16 mouse cellular contexts compared by ENCODE assay signal in the genomic region with DNA sequence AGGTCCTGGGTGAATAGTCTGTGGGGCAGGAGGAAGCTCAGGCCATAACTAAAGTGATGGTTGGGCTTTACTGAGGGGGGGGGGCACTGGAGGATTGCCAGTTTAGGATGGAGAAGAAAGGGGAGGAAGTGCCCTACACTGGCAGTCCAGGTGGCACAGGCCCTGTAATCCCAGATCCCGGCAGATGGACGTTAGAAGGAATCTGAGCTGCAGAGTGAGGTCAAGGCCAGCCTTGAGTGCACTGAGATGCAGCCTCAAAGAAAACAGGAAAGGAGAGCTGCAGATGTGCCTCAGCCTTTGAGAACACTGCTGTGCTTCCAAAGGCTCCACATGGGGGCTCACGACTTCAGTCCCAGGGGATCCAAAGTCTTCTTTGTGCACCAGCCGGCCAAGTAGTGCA. TPM values are rescaled to one million over a fixed set of nuclear protein-coding genes. Genes with fewer than 3 reads are reported as not detected.
DNase-seq lines count a peak whose midpoint lies in the region; ATAC-seq and TF ChIP-seq lines count a peak whose summit lies in the region.
"Had no signal": no experiment of that assay in that cellular context is flagged by ENCODE, and none has a peak within 500 bp of the region (broad histone marks: within the 10 kb centered on the region; RNA-seq: fewer than 3 reads in every experiment).

No protein-coding gene starts in this region.

- intact Hi-C loops in left cerebral cortex, postnatal 4 days (cut with DNase I), result no loop called here
- intact Hi-C loops in left cerebral cortex, postnatal 25 days (cut with DNase I), result no loop called here
- intact Hi-C loops in gastrocnemius, postnatal 14 days (cut with DNase I; ENCODE audit: low total_unique reads), result no loop called here

- no peak overlapping the region for H3K4me2 ChIP-seq in liver, embryonic 14.5 days (ENCODE audit: low read depth)
- H3K4me2 ChIP-seq: heart, embryonic 12.5 days; limb, embryonic 15.5 days had no signal

- no peak overlapping the region for H3K9ac ChIP-seq in liver, embryonic 14.5 days (replicated peaks)
- H3K9ac ChIP-seq: heart, embryonic 12.5 days; limb, embryonic 15.5 days had no signal

- no peak for ATAC-seq in liver, embryonic 14.5 days (ENCODE audit: insufficient read depth)
- ATAC-seq: forebrain, embryonic 16.5 days; Patski had no signal

- no peak for TF ChIP-seq EP300 in liver, embryonic 14.5 days (IDR thresholded peaks at IDR 0.05; ENCODE audit: low read depth)

- peaks cover 6 to 7% of the 10 kb centered on the region in 2 experiments; a peak in 3 of 4 replicates for H3K4me1 ChIP-seq in liver, embryonic 14.5 days (replicated peaks; ENCODE audit: control insufficient read depth in 2 of 2, insufficient read depth in 2 of 2, low read length in 1 of 2)

- H3K27ac ChIP-seq in liver, embryonic 14.5 days, result no peak overlapping the region
- H3K27ac ChIP-seq: limb, embryonic 15.5 days; macrophage had no signal

- peak; percentile 14 for DNase-seq in embryo, embryonic 10.5 days (ENCODE audit: low spot score)
- no peak for DNase-seq in embryo, embryonic 10 days (ENCODE audit: low spot score)
- DNase-seq in left cerebral cortex, postnatal 4 days, result peak; percentile 43
- no peak for DNase-seq in left cerebral cortex, postnatal 25 days (ENCODE audit: low spot score in 2 of 2)
- peak; percentile 29 for DNase-seq in brain, adult 2 months (ENCODE audit: low read depth, low spot score)
- DNase-seq in liver, embryonic 14.5 days (ENCODE audit: low read depth in 3 of 3, low spot score in 3 of 3), result no peak
- no peak for DNase-seq in gastrocnemius, postnatal 14 days
- DNase-seq: gastrocnemius, postnatal 10 days; kidney, postnatal 36 days; thymus, postnatal 36 days had no signal

- no peaks in the 10 kb centered on the region for H3K9me3 ChIP-seq in liver, embryonic 14.5 days (ENCODE audit: control insufficient read depth, low read length)
- H3K9me3 ChIP-seq: heart, embryonic 12.5 days; limb, embryonic 15.5 days had no signal

- H3K4me3 ChIP-seq in liver, embryonic 14.5 days (ENCODE audit: insufficient read depth in 1 of 2, low read depth in 2 of 2, low read length in 2 of 2), result no peak overlapping the region
- H3K4me3 ChIP-seq: heart, embryonic 12.5 days; limb, embryonic 15.5 days had no signal

- WGBS in liver, embryonic 14.5 days (ENCODE audit: insufficient replicate concordance), result 70% methylated on average over 4 of the region's 4 CpGs

- TF ChIP-seq CTCF in liver, embryonic 14.5 days (IDR thresholded peaks at IDR 0.05; ENCODE audit: low read depth), result 0 out of 2 replicates have a peak, but pooled peaks have one; percentile 15

- H3K36me3 ChIP-seq in liver, embryonic 14.5 days (replicated peaks; ENCODE audit: control insufficient read depth, insufficient read depth, low read depth), result peaks cover 47% of the 10 kb centered on the region
- H3K36me3 ChIP-seq: limb, embryonic 15.5 days had no signal

- no peaks in the 10 kb centered on the region for H3K27me3 ChIP-seq in liver, embryonic 14.5 days (ENCODE audit: control insufficient read depth, insufficient read depth, low read length)
- H3K27me3 ChIP-seq: heart, embryonic 12.5 days; limb, embryonic 15.5 days; Patski had no signal

RNA-seq across cellular contexts. Expression of a gene that starts 5.9 kb away (rescaled TPM):
- 1 to 10 TPM; 3.1 to 3.2 TPM for total RNA-seq in left cerebral cortex, postnatal 4 days (2021)
- 1 to 10 TPM; 2.8 to 4.6 TPM for total RNA-seq in left cerebral cortex, postnatal 25 days (2021)
- 22.6 and 24.0 TPM in 2 replicates for polyA plus RNA-seq in liver, embryonic 14.5 days (2012; rRNA removed)
- 22.5 and 25.3 TPM in 2 replicates for polyA plus RNA-seq in liver, embryonic 14.5 days (2014; fragmentation: Nextera tagmentation; extraction: Ambion mirVana)
- total RNA-seq in gastrocnemius, postnatal 14 days (2021), result 10 to 100 TPM in 1 of 2 experiments, 1 to 10 TPM in 1; 9.0 to 10.0 TPM

RNA-seq across cellular contexts. Expression of a gene that starts 19.1 kb away (rescaled TPM):
- total RNA-seq in left cerebral cortex, postnatal 4 days (2021), result 1 to 10 TPM; 3.3 to 3.5 TPM
- 10 to 100 TPM; 16.1 to 16.8 TPM for total RNA-seq in left cerebral cortex, postnatal 25 days (2021)
- 9.9 and 13.5 TPM in 2 replicates for polyA plus RNA-seq in liver, embryonic 14.5 days (2012; rRNA removed)
- 19.7 and 20.3 TPM in 2 replicates for polyA plus RNA-seq in liver, embryonic 14.5 days (2014; fragmentation: Nextera tagmentation; extraction: Ambion mirVana)
- total RNA-seq in gastrocnemius, postnatal 14 days (2021), result 10 to 100 TPM in 1 of 2 experiments, 1 to 10 TPM in 1; 8.7 to 10.1 TPM

RNA-seq across cellular contexts. Expression of a gene that starts 19.9 kb away (rescaled TPM):
- 10 to 100 TPM in 1 of 2 experiments, 1 to 10 TPM in 1; 9.7 to 12.2 TPM for total RNA-seq in left cerebral cortex, postnatal 4 days (2021)
- total RNA-seq in left cerebral cortex, postnatal 25 days (2021), result 10 to 100 TPM; 12.0 to 15.9 TPM
- polyA plus RNA-seq in liver, embryonic 14.5 days (2012; rRNA removed), result 673 and 878 TPM in 2 replicates
- 1,114 and 1,162 TPM in 2 replicates for polyA plus RNA-seq in liver, embryonic 14.5 days (2014; fragmentation: Nextera tagmentation; extraction: Ambion mirVana)
- 10 to 100 TPM; 11.8 to 15.9 TPM for total RNA-seq in gastrocnemius, postnatal 14 days (2021)

RNA-seq across cellular contexts. Expression of a gene that starts 20.2 kb away (rescaled TPM):
- 10 to 100 TPM; 75.3 to 82.5 TPM for total RNA-seq in left cerebral cortex, postnatal 4 days (2021)
- 100 to 1,000 TPM; 132 to 139 TPM for total RNA-seq in left cerebral cortex, postnatal 25 days (2021)
- 0.06 TPM in 2 replicates for polyA plus RNA-seq in liver, embryonic 14.5 days (2012; rRNA removed)
- polyA plus RNA-seq in liver, embryonic 14.5 days (2014; fragmentation: Nextera tagmentation; extraction: Ambion mirVana), result 0.05 and 0.06 TPM in 2 replicates
- total RNA-seq in gastrocnemius, postnatal 14 days (2021), result under 1 TPM; 0.04 to 0.06 TPM
- total RNA-seq: hematopoietic stem cell, adult 5-6 weeks had no signal

RNA-seq across cellular contexts. Expression of a gene that starts 31.5 kb away (rescaled TPM):
- 1 to 10 TPM; 2.6 to 2.7 TPM for total RNA-seq in left cerebral cortex, postnatal 4 days (2021)
- total RNA-seq in left cerebral cortex, postnatal 25 days (2021), result under 1 TPM; 0.32 to 0.62 TPM
- 0.55 and 0.73 TPM in 2 replicates for polyA plus RNA-seq in liver, embryonic 14.5 days (2012; rRNA removed)
- polyA plus RNA-seq in liver, embryonic 14.5 days (2014; fragmentation: Nextera tagmentation; extraction: Ambion mirVana), result 0.23 and 0.29 TPM in 2 replicates
- 10 to 100 TPM; 11.2 to 48.8 TPM for total RNA-seq in gastrocnemius, postnatal 14 days (2021)

Comparison
In these comparisons a context has a peak if more than half of its experiments do, and no peak if none do; other contexts are left out.
1. DNase-seq: peak in embryo, embryonic 10.5 days (single experiment), left cerebral cortex, postnatal 4 days (single experiment) and brain, adult 2 months (single experiment); none in embryo, embryonic 10 days (single experiment), left cerebral cortex, postnatal 25 days (0 of 2), liver, embryonic 14.5 days (0 of 3) and gastrocnemius, postnatal 14 days (single experiment).